Mouse (Mus musculus) intestine, embryonic 16.5 days (tissue): ENCODE data around the gene Prr3. TPM values are rescaled to one million over a fixed set of nuclear protein-coding genes. Genes with fewer than 3 reads are reported as not detected.

Experiments
- ATAC-seq: fragments of 200-750 bp; cut with Nextera tagmentation; 2 replicates; pipeline ENCODE4 v1.8.0; 2017; ENCODE audit warnings: moderate TSS enrichment, moderate library complexity
- H3K27ac ChIP-seq: fragments of 300-500 bp; sonication (generic); 2 replicates; pipeline ENCODE4 v1.5.1; 2014; ENCODE audit warnings: mild to moderate bottlenecking, low read length
- H3K27me3 ChIP-seq: fragments of 300-500 bp; sonication (generic); replicated peaks from 2 replicates; pipeline ENCODE4 v1.6.1; 2014; ENCODE audit warnings: low read length, control low read depth, mixed read lengths; ENCODE audit not compliant: control insufficient read depth, insufficient read depth
- H3K36me3 ChIP-seq: fragments of 300-500 bp; sonication (generic); 2 replicates; pipeline ENCODE4 v1.6.1; 2014; ENCODE audit warnings: low read length, control low read depth; ENCODE audit not compliant: control insufficient read depth, insufficient read depth
- H3K4me1 ChIP-seq: fragments of 300-500 bp; sonication (generic); 2 replicates; pipeline ENCODE4 v1.6.1; 2014; ENCODE audit warnings: low read length, control low read depth, mixed read lengths; ENCODE audit not compliant: control insufficient read depth, insufficient read depth
- H3K4me2 ChIP-seq: fragments of 300-500 bp; sonication (generic); 2 replicates; pipeline ENCODE4 v1.6.1; 2014; ENCODE audit warnings: low read depth, low read length, control low read depth
- H3K4me3 ChIP-seq: fragments of 300-500 bp; sonication (generic); 2 replicates; pipeline ENCODE4 v1.5.1; 2014; ENCODE audit warnings: mild to moderate bottlenecking, low read length
- H3K9ac ChIP-seq: fragments of 300-500 bp; sonication (generic); 2 replicates; pipeline ENCODE4 v1.6.1; 2014; ENCODE audit warnings: low read depth, low read length
- H3K9me3 ChIP-seq: fragments of 300-500 bp; sonication (generic); 2 replicates; pipeline ENCODE4 v1.6.1; 2016; ENCODE audit warnings: low read length, control low read depth; ENCODE audit not compliant: control insufficient read depth
- WGBS: fragments of 180-500 bp; shearing (Covaris S2); extraction: QIAGEN DNeasy Blood & Tissue Kit; methylation state at CpG from one replicate; pipeline ENCODE4 v1.1.7; 2014; 5-methylcytosine and 5-hydroxymethylcytosine counted together
- polyA plus RNA-seq: library from polyadenylated mRNA; unstranded; fragments of >200 nt; fragmentation: Nextera tagmentation; extraction: Ambion mirVana; gene quantifications from 2 replicates; pipeline ENCODE4 v1.2.1, GENCODE M21; 2015

Gene Prr3
- polyA plus RNA-seq, 1 experiment from 2014 or later, result 25.9 TPM

DNA sequence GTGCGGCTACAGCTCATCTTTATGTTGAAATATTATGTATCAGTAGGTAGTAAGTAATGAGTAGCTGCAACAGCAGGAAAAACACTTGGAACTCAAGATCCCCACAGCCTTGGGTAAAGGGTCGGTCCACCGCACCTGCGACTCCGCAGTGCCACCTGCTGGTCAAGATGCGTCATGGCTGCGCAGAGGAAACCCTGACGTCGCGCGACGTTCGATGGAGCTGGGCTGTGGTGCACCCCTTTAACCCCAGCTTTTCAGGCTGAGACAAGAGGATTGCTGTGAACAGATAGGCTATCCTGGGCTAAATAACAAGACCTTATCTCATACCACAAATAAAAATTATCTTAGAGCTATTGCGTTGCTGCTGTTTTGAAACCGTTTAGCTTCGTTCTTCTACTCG is 13.6 kb upstream of the Prr3 start:
- no peaks in the 10 kb centered on the region for H3K36me3 ChIP-seq
- H3K4me3 ChIP-seq, result peak overlapping the region; percentile 29
- H3K4me1 ChIP-seq, result peaks cover 7% of the 10 kb centered on the region; the same call in 1 of the 2 replicates
- WGBS, result 6% methylated on average over 17 of the region's 17 CpGs
- no peaks in the 10 kb centered on the region for H3K27me3 ChIP-seq
- H3K27ac ChIP-seq, result no peak overlapping the region
- no peaks in the 10 kb centered on the region for H3K9me3 ChIP-seq
- peak overlapping the region; percentile 51 for H3K4me2 ChIP-seq
- peak; percentile 63 for ATAC-seq
- H3K9ac ChIP-seq, result no peak overlapping the region

DNA sequence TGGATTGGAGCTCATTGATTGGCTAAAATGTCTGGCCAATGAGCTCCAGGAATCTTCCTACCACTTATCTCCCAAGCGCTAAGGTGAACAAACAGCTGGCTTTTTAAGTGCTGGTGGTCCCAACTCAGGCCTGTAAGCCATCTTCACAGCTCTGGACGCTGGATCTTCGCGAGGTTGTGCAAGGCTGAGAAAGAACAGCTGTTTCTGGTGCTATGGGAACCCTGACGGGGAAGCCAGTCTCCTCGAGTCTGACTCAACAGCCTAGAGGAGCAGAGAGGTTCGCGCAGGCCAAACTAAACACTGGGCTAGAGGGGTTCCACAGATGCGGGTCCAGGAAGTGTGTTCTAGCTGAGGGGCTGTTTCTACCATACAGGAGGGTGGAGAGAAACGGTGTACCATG is 11.7 kb upstream of the Prr3 start:
- Histone ChIP-seq H3K4me2 (no peak overlapping the region), H3K36me3 (peaks cover 4% of the 10 kb centered on the region; the same call in 1 of the 2 replicates), H3K27ac (no peak overlapping the region), H3K27me3 (no peaks in the 10 kb centered on the region), H3K9ac (no peak overlapping the region), H3K4me1 (peaks cover 7% of the 10 kb centered on the region; the same call in 1 of the 2 replicates), H3K9me3 (no peaks in the 10 kb centered on the region), H3K4me3 (no peak overlapping the region)
- WGBS, result 28% methylated on average over 10 of the region's 10 CpGs
- no peak for ATAC-seq

DNA sequence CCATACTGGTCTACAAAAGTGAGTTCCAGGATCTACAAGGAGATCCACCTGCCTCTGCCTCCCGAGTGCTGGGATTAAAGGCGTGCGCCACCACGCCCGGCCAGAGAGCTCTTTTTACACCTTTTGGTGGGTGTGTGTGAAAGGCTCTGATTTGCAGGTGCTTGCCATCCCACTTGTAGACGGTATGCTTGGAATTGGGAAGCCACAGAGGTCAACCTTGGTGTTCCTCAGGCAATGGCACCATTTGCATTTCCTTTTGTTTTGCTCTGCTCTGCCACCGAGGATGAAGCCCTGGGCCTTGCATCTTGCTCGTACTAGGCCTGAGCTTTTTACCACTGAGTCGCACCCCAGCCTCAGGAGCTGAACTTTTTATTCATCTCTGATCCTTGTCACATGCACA is 1.7 kb upstream of the Prr3 start:
- Histone ChIP-seq H3K27ac (no peak overlapping the region), H3K36me3 (peaks cover 13% of the 10 kb centered on the region), H3K4me1 (peaks cover 15% of the 10 kb centered on the region), H3K9me3 (no peaks in the 10 kb centered on the region), H3K4me2 (no peak overlapping the region), H3K9ac (no peak overlapping the region), H3K27me3 (no peaks in the 10 kb centered on the region), H3K4me3 (no peak overlapping the region)
- no peak for ATAC-seq
- WGBS, result 90% methylated on average over 9 of the region's 9 CpGs

DNA sequence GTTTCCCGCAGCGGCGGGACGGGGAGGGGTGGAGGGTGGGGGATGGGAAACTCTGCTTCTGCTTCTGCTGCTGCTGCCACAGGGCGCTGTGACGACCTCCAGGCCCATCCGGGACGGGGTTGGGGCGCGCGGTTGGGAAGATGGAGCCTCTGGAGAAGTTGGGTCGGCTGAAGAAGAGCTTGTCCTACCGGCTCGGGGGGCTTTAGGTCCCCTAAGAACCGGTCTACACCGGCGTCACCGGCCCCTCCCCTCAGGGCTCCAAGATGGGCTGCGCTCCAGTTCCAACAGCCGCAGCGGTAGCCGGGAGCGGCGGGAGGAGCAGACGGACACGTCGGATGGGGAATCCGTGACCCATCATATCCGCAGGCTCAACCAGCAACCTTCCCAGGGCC is 323 bp upstream of the Prr3 start:
- 0% methylated on average over 29 of the region's 29 CpGs for WGBS
- ATAC-seq, result peak; percentile 24
- peak overlapping the region; percentile 51 for H3K4me2 ChIP-seq
- peaks cover 15% of the 10 kb centered on the region for H3K4me1 ChIP-seq
- peaks cover 13% of the 10 kb centered on the region for H3K36me3 ChIP-seq
- H3K9ac ChIP-seq, result peak overlapping the region; percentile 89
- peak overlapping the region; percentile 96 for H3K27ac ChIP-seq
- H3K9me3 ChIP-seq, result no peaks in the 10 kb centered on the region
- H3K27me3 ChIP-seq, result no peaks in the 10 kb centered on the region
- H3K4me3 ChIP-seq, result peak overlapping the region; percentile 91

DNA sequence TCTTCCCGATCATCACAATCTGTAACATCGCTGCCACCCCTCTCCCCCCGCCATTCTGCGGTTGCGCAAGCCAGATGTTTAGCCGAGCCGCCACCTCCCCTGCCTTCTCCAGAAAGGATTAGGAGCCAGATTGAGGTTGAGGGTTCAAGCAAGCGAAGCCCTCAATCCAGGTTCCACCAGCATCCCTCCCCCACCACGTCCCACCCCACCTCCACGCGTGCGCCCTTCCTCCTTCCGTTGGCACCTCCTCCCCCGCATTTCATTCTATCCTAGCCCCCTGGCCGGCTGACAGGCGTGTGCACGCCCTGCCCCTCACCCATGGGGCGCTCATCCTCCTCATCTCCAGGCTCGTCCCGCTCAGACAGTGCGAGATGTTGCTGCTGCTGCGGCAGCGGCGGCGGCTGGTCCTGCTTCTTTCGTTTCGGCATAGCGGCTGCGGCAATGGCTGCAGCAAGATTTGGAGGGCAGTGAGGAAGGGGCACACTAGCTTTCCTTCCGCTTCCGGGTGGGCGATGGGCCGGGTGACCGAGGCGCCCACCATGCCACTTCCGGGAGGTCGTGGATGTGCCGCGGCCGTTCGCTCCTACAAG is 1.1 kb downstream of the Prr3 start:
- peak overlapping the region; percentile 96 for H3K27ac ChIP-seq
- peaks cover 15% of the 10 kb centered on the region for H3K4me1 ChIP-seq
- peaks cover 10% of the 10 kb centered on the region for H3K36me3 ChIP-seq
- peak overlapping the region; percentile 89 for H3K9ac ChIP-seq
- no peaks in the 10 kb centered on the region for H3K9me3 ChIP-seq
- peak; percentile 49 for ATAC-seq
- peak overlapping the region; percentile 51 for H3K4me2 ChIP-seq
- H3K27me3 ChIP-seq, result no peaks in the 10 kb centered on the region
- under 1% methylated on average over 41 of the region's 41 CpGs for WGBS
- peak overlapping the region; percentile 91 for H3K4me3 ChIP-seq

DNA sequence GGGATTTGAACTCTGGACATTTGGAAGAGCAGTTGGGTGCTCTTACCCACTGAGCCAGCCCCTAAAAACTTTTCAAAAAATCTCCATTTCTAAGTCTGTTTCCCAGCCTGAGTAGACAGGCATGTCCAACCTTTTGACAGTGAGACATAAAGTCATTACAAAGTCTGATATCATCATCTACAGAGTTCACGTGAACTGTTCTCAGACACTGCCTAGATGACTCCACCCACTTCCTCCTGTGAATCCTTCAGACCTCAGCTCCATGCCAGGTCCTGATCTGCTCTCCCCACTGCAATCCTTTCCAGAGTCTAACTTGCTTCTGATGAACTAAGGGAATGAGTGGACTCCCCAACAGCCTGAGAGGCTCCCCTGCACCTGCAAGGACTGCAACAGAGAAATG is 7.9 kb downstream of the Prr3 start:
- Histone ChIP-seq H3K4me3 (no peak overlapping the region), H3K9ac (no peak overlapping the region), H3K27ac (no peak overlapping the region), H3K4me1 (peaks cover 16% of the 10 kb centered on the region), H3K4me2 (no peak overlapping the region), H3K36me3 (0 out of 2 replicates have a peak, but pooled peaks cover 5% of the 10 kb centered on the region), H3K9me3 (no peaks in the 10 kb centered on the region), H3K27me3 (no peaks in the 10 kb centered on the region)
- ATAC-seq, result no peak
- WGBS, result 37% methylated on average over 1 of the region's 1 CpGs

DNA sequence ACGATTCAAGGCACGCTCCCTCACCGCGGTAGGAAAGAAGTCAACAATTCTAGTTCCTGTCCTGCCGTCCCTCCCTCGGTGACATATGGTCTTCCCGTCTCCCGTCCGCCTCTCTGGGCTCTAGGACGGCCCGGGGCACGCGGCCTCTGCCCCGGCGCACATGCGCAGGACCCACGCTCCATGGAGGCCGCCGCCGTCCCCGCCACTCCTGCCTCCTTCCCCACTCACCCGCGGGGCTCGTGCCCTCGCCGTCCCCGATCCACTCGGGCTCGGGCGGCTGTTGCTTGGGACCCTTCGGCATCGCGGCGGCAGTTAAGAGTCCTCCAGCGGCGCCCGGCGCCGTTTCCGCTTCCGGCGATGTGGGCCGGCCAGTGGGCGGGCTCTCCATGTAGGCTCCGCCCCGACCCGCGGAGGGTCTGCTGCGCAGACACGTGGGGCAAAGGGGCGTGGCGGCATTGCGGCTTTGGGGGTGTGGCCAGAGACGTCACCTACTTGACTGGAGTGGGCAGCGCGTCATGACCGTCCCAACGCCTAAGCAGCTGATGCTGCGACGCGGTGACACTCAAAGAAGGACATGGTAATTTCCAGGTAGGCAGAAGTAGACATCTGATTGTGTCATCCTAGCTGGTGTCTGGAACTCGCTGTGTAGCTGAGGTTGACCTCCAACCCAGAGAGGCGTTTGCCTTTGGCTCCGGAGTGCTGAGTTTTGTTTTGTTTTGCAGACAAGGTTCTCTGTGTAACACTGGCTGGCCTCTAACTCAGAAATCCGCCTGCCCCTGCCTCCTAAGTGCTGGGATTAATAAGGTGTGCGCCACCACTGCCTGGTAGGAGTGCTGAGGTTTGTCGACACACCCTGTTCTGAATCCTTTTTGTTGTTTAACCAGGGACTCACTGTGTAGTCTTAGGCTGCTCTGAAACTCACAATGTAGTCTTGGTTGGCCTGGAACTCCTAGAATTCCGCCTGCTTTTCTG is 10.3 kb downstream of the Prr3 start, which contains the start of gene Abcf1:
Gene Abcf1, minus strand, starts transcription at position 344 of the 972 bp plus-strand sequence.
- Histone ChIP-seq H3K27ac (peak within 1 kb of the TSS; percentile 84), H3K27me3 (no peaks in the 10 kb centered on the region), H3K4me2 (peak within 1 kb of the TSS; percentile 83), H3K4me3 (peak within 1 kb of the TSS; percentile 98), H3K9me3 (no peaks in the 10 kb centered on the region), H3K36me3 (0 out of 2 replicates have a peak, but pooled peaks cover 5% of the 10 kb centered on the region), H3K4me1 (peaks cover 16% of the 10 kb centered on the region), H3K9ac (peak within 1 kb of the TSS; percentile 92)
- peak; percentile 98 for ATAC-seq
- WGBS, result 1% methylated on average over 68 of the region's 68 CpGs

DNA sequence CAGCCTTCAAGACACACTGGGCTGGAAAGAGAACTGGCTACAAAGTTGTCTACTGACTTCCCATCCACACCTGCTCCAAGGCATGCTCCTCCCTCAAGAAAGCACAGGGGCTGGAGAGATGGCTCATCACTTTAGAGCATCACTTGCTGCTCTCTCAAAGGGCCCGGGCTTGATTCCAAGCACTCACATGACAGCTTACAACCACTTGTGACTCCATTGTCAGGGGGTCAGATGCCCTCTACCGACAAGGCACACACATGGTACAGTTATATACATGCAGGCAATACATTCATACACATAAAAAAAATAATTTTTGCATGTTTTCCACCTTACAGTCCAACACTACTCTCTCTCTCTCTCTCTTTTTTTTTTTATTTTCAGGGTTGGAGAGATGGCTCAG is 12.4 kb downstream of the Prr3 start:
- 86% methylated on average over 2 of the region's 2 CpGs for WGBS
- Histone ChIP-seq H3K27me3 (no peaks in the 10 kb centered on the region), H3K4me3 (no peak overlapping the region), H3K9ac (no peak overlapping the region), H3K4me1 (peaks cover 16% of the 10 kb centered on the region), H3K9me3 (no peaks in the 10 kb centered on the region), H3K4me2 (no peak overlapping the region), H3K36me3 (peaks cover 12% of the 10 kb centered on the region), H3K27ac (no peak overlapping the region)
- ATAC-seq, result no peak

DNA sequence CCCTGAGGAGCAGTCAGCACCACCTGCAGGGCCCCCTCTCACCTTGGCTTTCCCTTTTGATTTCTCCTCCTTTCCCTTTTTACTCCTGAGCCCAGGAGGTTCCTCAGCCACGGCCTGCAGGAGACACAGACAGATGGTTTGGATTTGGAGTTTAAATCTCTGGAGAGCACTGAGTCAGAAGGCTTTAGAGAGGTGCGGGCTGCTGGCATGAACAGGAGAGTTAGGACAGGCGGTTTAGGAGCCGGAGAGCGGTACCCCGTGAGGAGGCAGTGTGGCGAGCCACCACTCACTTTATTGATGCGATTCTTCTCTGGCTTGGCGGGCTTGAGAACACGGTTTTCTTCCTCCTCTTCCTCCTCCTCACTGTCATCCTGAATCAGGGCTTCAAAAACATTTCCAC is 16.8 kb downstream of the Prr3 start:
- WGBS, result 96% methylated on average over 10 of the region's 10 CpGs
- no peaks in the 10 kb centered on the region for H3K27me3 ChIP-seq
- peaks cover 35% of the 10 kb centered on the region for H3K36me3 ChIP-seq

More for the DNA sequence above, 16.8 kb downstream of the Prr3 start:
- no peak for ATAC-seq
- Histone ChIP-seq H3K27ac (no peak overlapping the region), H3K4me3 (no peak overlapping the region), H3K9ac (no peak overlapping the region), H3K4me2 (no peak overlapping the region), H3K9me3 (no peaks in the 10 kb centered on the region), H3K4me1 (peaks cover 2% of the 10 kb centered on the region)
